Mouse (Mus musculus) R1 (cell line): ENCODE data around the gene Mndal.
A peak's percentile ranks its signal among the peaks of the same experiment; 100 is the strongest.
"Not testable (repeated sequence)": the region's sequence is repeated elsewhere in the genome, so short reads cannot be mapped to it uniquely, and the experiment has no call there.

ENCODE experiments used
- DNase-seq: peaks from one replicate; pipeline ENCODE4 v3.0.0-alpha.2; 2018; ENCODE audit warnings: low read depth, low spot score

Gene Mndal

DNA sequence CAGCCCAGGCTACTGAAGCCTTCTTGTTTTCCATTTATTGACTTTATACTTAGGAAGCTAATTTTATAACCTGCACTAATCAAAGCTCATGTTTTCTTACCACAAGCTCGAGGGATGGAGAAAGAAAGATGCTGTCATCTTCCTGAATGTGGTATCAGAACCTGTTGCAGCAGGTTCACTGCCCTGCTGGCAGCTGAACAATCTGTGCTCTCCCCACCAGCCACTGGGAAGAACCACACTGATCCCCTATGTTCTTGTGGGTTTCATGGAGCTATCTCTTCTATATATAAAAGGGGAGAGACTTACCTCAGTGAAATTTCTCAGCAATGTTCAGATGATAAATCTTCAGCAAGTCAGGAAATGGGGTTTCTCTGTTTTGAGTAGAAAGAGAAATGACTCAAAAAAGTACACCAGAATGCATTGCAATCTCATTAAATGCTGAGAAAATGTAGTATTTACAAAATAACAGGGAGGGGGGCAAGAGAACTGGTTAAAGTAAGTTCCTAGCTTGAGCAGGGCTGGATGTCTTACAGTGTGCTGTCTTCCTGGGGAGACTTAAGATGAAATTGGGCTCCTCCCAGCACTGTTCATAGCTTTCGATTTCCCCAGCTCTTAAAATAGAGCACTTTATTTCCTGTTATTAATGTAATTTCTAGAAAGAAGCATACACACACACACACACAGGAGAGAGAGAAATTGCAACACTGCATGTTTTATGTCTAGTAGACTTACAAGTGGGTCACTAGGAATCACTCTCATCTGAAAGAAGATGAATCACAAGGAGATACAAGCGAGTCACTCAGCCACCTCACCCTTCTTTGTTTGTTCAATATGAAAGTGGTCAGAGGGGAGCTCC, at the start of gene Mndal, which contains the start of gene Ifi203:
Gene Mndal (minus strand): TSS at position 568 of the 856 bp plus-strand sequence.
Gene Ifi203 (minus strand): TSS at position 749 of the 856 bp plus-strand sequence.
- DNase-seq = not testable (repeated sequence)

DNA sequence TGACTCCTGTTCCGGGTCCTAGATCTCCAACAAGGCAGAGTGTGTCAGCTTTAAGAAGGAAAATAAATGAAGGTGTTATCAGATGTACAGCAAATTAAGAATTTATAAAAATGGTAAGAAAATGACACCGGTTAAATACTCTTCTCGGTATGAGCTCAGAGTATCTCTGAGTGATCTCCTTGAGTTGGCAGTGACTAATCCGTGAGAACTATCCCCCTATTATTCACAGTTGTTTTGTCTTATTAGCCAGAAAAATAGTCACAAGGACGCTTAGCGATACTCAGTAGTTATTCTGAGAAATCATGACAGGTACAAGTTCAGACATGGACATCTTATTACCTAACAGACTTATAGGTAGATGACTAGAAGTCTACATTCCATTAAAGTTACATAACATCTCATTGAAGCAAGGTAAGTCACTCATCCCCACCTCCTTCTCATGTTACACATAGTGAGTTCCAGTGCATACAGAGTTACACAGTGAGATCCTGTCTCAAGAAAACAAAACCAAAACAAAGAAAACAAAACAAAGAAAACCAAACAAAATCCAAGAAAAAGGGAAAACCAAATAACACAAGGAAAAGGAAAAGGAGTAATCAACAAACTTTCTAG, 40.5 kb upstream of the Mndal start, which contains the start of gene Ifi202b:
Gene Ifi202b (minus strand): TSS at position 51 of the 612 bp plus-strand sequence.
- DNase-seq = not testable (repeated sequence)

DNA sequence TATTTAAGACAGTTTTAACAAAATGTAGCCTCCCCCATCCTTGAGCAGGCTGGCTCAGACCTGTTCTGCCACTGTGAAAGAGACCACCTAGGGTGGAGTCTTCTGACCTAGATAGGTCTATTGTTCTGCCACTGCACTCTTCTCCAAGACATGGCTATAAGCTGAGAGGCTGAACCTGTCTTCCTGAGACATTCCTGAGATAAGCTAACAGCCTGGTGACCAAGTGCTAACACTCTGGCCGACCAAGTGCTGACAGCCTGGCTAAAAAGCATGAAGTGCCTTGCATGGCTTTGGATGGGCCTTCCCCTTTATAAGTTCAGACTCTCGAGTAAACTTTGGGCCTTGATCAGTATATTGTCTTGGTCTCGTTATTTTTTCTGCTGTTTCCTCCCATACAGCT, 38.7 kb upstream of the Mndal start:
- peak; percentile 57 for DNase-seq

DNA sequence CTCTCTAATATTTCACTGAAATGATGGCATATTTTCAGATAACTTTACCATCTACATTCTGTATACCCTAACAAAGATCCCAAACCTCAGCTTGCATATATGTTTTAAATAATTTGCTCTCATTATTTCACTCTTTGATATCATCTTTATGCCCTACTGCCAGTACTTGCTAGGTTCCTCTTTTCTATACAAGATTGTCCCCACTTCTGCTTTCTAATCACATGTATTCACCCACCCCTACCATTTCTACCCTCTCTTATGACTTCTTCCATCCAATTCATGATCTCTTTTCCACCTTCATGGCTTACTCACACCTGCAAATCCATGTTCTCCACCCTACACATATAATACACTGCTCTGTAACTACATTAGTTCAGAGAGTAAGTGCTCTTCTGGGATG, 35.3 kb upstream of the Mndal start:
- no peak for DNase-seq

DNA sequence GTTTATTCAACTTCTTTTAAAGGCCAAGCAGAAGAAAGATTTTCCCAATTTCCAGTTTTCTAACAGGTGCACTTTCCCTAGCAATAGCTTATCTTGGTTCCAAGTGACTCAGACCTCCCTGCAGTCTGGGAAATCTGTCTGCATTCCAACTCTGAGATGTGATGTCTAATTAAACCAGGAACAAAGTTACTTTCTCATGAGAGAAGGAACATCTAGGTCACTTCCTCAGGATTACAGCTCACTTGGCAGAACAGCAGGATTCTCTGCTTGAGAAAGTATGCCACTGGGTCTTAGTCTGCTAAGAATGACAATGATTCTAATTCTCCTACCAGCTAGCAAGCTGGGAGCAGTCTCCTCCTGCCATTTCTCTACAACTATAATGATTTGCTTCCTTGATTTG, 30.8 kb upstream of the Mndal start:
- peak; percentile 0 for DNase-seq

DNA sequence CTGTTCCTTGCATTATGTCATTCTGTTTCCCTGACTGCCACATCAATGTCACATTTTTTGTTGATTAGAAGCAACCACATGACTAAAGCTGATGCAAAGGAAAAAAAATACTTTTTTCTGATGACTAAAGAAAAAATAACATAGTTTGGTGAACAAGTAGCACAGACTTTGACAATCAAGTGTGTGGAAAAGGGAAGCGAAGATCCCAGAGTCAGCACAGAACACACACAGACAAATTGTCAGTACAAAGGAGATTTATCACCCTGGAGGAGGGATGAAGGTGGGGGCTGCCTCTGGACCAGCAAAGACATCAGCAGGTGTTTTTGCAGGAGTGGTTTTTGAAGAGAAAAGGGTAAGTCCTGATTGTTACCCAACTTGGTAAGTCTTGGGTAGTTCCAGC, 19.2 kb upstream of the Mndal start:
- not testable (repeated sequence) for DNase-seq

DNA sequence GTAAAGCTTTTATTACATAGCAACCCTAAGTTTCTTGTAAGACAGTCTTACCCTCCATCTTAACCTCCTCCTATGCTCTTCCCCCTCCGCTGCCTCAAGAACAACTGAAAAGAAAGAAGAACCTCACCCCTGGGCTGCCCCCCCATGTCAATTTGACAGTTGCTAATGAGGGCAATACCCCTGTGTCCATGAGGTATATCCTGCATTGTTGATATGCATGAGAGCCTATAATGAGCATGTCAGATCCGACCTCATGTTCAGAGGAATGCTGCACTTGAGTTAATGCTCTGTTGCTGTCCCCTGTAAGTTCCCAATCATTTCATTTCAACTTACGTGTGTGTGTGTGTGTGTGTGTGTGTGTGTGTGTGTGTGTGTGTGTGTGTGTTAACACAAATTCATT, 17.7 kb upstream of the Mndal start:
- not testable (repeated sequence) for DNase-seq

DNA sequence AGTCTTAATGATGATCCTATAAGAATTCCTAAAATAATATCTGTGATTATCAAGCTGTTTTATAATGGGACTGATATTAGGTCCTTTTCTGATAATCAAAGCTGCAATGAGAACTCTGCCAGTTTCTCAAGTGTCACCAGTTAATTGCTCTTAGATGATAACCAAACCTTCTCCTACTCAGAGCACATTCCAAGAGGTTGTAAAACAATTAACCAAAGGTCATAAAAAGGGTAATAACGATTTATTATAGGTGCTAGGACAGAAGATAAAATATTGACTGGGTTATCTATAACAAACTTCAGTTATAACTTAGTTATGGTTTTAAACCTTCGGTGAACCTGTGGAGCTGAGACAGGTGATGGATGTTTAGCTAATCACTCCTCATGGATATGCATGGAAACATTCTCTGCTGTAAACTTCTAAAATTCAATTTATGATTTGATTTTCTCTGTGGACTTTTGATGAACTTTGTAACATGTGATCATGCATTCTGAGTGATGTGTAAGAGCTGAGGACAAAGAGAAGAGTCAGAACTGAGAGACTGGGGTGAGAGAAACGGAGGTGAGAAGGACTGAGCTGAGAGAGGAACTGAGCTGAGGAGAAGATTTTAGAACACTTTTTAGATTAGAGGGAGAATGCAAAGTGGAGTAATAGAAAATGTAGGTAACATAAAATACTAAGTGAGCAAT, 13.7 kb upstream of the Mndal start:
- not testable (repeated sequence) for DNase-seq

DNA sequence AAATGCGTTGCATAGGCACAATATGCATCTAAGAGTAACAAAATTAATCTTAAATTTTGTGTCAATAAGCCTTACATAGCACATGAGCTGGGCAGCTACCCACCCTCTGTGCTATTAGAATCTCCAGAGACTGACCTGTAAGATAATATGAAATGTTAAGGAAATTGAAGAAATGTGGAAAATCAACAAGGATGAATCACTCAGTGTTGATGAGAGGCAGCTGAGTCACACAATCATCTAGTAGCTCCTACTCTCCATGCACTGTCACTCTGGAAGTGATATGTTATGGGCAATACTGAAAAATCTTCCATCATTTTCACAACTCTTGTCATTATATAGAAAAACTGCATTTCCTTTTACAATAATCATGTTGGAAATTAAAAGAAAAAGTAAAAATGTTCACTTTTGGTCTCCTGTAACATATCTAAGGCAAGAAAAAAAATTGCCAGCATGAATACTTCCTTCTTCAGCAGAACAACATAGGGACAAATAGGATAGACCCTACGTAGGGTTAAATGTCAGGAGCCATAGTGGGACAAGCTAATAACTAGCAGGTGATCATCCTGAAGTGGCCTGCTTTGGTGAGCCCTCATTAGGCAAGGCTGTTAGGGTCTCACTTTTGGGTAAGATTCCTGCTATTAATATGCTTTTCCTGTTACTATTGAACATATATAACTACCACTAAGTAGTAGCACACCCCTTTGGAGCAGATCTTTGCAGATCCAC, 12.9 kb upstream of the Mndal start:
- DNase-seq = peak; percentile 0

DNA sequence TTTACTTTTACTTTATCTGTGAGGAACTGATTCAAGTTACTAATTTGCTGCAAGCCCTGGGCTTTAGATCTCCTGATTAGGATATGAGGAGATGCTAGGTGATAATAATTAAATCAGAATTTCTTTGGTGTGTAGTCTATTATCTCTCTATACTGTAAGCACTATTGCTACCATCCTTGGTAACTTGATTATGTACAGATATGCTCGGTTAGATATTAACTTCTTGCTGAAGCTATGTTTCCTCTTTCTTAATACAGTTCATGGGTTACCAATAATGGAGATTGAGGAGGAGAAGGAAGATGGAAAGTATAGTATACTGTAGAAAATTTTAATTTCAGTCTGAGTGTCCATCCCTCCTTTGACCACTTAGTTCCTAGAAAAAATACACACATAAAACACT, 11.3 kb upstream of the Mndal start:
- no peak for DNase-seq

DNA sequence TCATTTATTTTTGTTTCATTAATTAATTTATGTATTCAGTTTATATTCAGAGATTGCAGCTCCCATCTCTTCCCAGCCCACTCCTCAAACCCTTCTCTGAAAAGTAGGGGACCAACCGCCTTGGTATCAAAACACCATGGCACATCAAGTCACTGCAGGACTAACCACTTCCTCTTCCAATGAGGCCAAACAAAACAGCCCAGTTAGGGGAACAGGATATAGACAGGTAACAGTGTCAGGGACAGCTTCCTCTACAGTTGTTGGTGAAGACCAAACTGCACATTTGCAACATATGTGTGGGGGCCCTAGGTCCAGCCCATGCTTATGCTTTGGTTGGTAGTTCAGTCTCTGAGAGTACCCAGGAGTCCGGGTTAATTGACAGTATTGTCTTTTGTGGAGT, 6.8 kb upstream of the Mndal start:
- not testable (repeated sequence) for DNase-seq

DNA sequence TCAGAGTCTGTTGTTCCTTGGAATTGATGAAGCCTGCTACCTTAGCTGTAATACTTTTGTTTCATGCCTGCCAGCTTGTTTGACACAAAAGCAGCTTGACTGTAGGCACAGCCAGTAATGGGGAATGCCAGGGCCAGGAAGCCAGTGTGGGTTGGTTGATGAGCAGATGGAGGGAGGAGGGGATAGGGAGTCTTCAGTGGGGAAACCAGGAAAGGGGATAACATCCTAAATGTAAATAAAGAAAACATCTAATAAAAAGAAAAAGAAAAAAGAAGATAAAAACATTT, 432 bp upstream of the Mndal start:
- DNase-seq = not testable (repeated sequence)

DNA sequence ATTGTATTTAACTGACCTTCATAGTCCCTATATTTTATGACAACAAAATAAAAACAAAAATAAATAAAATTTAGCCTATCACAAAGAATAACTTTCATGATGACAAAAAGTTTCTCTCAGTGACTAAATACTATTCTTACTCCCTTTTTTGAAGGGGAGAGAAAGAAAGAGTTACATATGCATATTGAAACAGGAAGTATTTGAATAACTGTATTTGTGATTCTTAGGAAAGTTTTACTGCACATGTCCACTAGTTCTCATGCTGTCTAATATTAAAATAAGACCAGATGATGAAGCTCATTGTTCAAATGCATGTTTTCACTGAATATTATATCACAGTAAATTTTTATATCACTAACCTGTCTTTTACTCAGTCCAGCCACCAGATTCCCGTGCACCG, 769 bp downstream of the Mndal start:
- not testable (repeated sequence) for DNase-seq

DNA sequence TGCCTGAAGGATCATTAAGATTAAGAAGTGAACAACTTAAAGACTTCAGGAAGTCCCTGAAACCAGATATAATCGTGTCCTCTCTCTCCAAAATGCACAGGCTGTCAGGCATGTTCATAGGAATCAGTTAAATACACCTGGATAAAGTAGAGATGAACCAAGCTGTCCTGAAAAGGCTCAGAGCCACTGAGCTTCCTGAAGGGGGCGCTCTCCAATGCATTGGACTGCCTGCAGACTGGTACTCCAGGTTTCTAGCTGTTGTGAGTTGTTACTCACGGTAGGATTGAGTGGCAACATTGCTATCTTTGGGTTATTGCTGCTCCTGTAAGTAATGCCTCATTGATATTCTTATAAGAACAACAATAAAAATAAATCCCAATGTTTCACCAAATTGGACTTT, 23.0 kb downstream of the Mndal start:
- DNase-seq = not testable (repeated sequence)

DNA sequence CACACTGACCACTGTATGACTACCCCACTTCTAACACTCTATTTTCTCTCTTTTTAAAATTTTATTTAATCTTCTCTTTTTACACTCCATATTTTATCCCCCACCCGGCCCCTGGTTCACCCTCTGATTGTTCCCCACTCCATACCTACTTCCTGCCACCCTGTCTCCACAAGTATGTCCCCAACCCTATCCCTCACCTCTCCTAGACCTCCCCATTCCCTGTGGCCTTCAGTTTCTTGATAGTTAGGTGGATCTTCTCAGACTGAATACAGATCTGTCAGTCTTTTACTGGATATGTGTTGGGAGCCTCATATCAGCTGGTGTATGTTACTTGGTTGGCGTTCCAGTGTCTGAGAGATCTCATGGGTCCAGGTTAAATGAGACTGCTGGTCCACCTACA, 27.7 kb downstream of the Mndal start:
- DNase-seq = no peak

DNA sequence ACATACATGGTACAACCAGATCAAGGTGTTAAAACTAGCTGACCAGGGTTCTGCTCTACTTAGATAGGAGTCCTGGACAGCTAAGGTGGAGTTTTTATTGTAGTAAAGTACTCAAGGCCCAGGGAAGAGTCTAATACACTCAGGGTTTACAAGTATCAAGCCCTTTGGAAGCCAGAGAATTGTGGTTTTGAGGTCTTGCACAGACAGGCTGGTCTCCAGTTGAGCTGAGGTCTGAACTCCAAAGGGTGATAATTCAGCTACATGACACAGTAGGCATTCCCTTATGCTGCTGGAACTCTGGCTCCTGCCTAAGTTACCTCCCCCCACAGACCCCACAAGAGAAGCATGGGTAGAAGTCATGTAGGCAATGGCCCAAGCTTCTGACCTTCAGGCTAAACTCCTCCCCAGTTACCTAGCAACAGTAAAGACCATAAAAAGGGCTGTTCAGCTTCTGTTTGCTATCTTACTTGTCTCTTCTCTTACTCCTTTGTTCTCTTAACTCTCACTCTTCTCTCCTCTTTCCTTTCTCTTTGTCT, 29.0 kb downstream of the Mndal start:
- not testable (repeated sequence) for DNase-seq

DNA sequence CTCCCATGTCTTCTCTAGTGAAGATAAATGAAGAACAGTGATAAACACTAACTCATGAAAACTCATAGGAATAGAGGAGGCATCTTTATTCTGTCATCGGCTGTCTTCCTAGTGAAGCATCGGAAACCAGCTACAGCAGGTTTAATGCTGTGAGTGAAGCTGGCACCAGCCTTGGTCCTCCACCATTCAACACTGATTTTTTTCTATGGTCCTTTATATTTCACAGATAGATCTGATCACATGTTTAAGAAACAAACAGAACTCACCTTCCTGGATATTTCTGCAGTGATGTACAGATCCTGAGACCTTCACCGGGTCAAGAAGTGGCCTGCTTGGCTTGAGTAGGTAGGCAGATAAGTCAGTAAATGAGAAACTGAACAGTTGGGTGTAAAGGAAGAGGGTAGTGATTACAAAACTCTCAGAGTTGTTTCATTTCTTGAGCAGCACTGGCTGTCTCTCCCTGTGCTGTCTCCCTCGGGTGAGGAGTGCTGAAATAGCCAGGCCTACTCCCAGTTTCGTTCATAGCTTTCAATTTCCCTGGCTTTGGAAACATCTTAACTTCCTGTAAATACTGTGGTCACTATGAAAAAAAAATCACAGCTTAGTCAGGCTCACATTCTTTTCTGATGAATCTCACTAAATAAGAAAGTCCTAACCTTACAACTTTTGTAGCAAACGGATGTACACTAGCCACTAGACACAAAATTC, 29.6 kb downstream of the Mndal start, which contains the start of gene Ifi211:
Gene Ifi211 (minus strand): TSS at position 499 of the 708 bp plus-strand sequence.
- not testable (repeated sequence) for DNase-seq

DNA sequence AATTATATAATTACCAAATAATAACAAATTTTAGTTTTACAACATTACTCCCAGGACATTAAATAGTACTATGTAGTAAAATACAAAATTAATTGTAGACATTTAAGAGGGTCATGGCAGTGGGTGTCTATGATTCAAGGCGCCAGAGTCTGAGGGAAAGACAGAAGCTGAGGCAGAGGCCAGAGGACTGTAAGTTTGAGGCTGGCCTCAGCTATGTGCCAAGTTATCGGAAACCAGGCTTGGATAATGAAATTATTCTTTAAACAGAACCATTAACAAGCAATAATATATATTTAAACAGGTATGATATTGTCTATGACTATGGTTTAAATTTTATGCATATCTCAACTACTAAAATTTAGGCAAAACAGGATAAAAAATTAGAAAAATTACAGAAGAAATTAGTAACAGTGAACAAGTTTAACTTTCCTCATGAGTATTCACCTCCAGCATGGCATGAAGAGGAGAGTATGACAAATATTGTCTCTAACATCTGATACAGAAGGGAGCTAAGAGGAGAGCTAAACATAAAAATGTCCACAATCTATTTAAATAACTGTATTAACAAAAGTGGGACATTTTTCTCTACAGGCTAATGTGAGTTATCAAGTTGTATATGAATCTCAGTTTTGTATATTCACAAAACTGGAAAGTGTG, 30.4 kb downstream of the Mndal start:
- DNase-seq = no peak

DNA sequence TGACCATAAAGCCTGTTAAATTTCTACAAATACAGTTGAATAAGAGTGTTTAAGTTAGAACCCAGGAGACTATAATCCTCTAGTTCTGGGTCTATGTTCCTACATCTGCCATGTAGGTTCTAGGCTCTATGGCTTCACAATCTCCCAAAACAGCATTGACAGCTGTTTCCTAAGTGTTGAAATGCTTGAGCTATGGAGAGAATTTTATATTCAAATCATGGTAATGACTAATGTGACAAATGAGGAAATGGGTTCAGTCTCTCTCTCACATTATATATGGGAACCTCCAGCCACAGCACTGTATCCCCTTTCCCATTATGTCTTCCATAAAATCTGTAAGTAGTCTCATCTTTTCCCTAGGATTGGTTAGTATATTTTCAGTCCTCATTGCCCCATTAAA, 33.9 kb downstream of the Mndal start:
- not testable (repeated sequence) for DNase-seq

DNA sequence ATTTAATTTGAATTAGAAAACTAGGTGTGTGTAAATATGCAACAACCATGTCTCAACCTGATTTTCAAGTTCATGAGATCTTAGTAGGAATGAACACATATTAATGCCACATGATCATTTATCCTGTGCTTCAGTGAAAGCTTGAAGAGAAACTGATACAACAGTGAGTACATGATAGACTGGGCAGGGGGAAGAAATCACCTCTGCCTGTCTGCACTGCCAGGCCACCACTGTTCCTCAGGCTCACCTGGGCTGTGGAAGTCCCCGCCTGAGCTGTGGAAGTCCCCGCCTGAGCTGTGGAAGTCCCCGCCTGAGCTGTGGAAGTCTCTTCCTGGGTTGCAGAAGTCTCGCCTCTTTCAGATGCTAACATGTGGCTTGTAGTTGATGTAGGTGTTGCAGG, 36.4 kb downstream of the Mndal start:
- DNase-seq = not testable (repeated sequence)
